Mouse (Mus musculus) myocyte (in vitro differentiated cells): Measurements from ENCODE around the gene Emc10. TPM values are rescaled to one million over a fixed set of nuclear protein-coding genes. Genes with fewer than 3 reads are reported as not detected.
A peak's percentile ranks its signal among the peaks of the same experiment; 100 is the strongest.

Experiments
- H3K27me3 ChIP-seq: one replicate; pipeline ENCODE4 v1.6.1; 2011; ENCODE audit not compliant: control insufficient read depth, insufficient read depth, insufficient read length
- H3K36me3 ChIP-seq: one replicate; pipeline ENCODE4 v1.6.1; 2011; ENCODE audit not compliant: control insufficient read depth, insufficient read depth
- H3K4me2 ChIP-seq: one replicate; pipeline ENCODE4 v1.6.1; 2011; ENCODE audit warnings: low read depth, control low read depth
- H3K4me3 ChIP-seq: one replicate; pipeline ENCODE4 v1.5.1; 2011; ENCODE audit warnings: mild to moderate bottlenecking, control low read depth, moderate library complexity
- H3K79me2 ChIP-seq: one replicate; pipeline ENCODE4 v1.6.1; 2011; ENCODE audit not compliant: control insufficient read depth, insufficient read depth
- H3ac ChIP-seq: one replicate; pipeline ENCODE4 v1.6.1; 2011; ENCODE audit not compliant: control insufficient read depth, insufficient read length
- CEBPB ChIP-seq: IDR thresholded peaks from 2 replicates; pipeline ENCODE4 v1.6.1; 2011; ENCODE audit warnings: mild to moderate bottlenecking, moderate library complexity; ENCODE audit not compliant: poor library complexity, insufficient read depth, severe bottlenecking
- E2F4 ChIP-seq: IDR thresholded peaks from one replicate; pipeline ENCODE4 v1.6.1; 2011; ENCODE audit warnings: mild to moderate bottlenecking, control low read depth, moderate library complexity; ENCODE audit not compliant: insufficient read depth
- MAX ChIP-seq: IDR thresholded peaks from one replicate; pipeline ENCODE4 v1.6.1; 2011; ENCODE audit warnings: low read depth, mild to moderate bottlenecking, control low read depth
- MYOD1 ChIP-seq, 3 experiments: IDR thresholded peaks; one replicate each; pipeline ENCODE4 v1.6.1; 2011; ENCODE audit warnings: control low read depth in 2 of 3, low read depth in 2 of 3, mild to moderate bottlenecking in 2 of 3, moderate library complexity in 1 of 3; ENCODE audit not compliant: insufficient read length in 2 of 3, control insufficient read depth in 1 of 3
- MYOG ChIP-seq, 3 experiments: IDR thresholded peaks; one replicate each; pipeline ENCODE4 v1.6.1; 2011; ENCODE audit warnings: control low read depth in 2 of 3, low read depth in 2 of 3, mild to moderate bottlenecking in 2 of 3; ENCODE audit not compliant: insufficient read length in 2 of 3, control insufficient read depth in 1 of 3, insufficient read depth in 1 of 3
- POLR2A ChIP-seq: IDR thresholded peaks from one replicate; pipeline ENCODE4 v1.6.1; 2011; ENCODE audit warnings: low read depth, mild to moderate bottlenecking, control low read depth, moderate library complexity; ENCODE audit not compliant: insufficient read length
- POLR2AphosphoS2 ChIP-seq: IDR thresholded peaks from one replicate; pipeline ENCODE4 v1.6.1; 2011; ENCODE audit warnings: low read depth, control low read depth; ENCODE audit not compliant: insufficient read length
- REST ChIP-seq: IDR thresholded peaks from one replicate; pipeline ENCODE4 v1.6.1; 2011; ENCODE audit warnings: mild to moderate bottlenecking, control low read depth, moderate library complexity; ENCODE audit not compliant: insufficient read depth, insufficient read length
- SRF ChIP-seq: IDR thresholded peaks from one replicate; pipeline ENCODE4 v1.6.1; 2011; ENCODE audit warnings: low read depth; ENCODE audit not compliant: control insufficient read depth, insufficient read length
- TCF12 ChIP-seq: IDR thresholded peaks from one replicate; pipeline ENCODE4 v1.6.1; 2011; ENCODE audit warnings: mild to moderate bottlenecking, control low read depth; ENCODE audit not compliant: poor library complexity, insufficient read depth, severe bottlenecking
- TCF3 ChIP-seq: IDR thresholded peaks from one replicate; pipeline ENCODE4 v1.6.1; 2011; ENCODE audit warnings: low read depth, control low read depth; ENCODE audit not compliant: insufficient read length
- USF1 ChIP-seq: IDR thresholded peaks from one replicate; pipeline ENCODE4 v1.6.1; 2011; ENCODE audit warnings: low read depth, mild to moderate bottlenecking, control low read depth, moderate library complexity
- polyA plus RNA-seq: library from polyadenylated mRNA; unstranded; fragments of >200 nt; fragmentation: generic; extraction: Trizol; gene quantifications from one replicate; pipeline ENCODE4 v1.2.1, GENCODE M21; 2012; ENCODE audit warnings: missing spikeins

Gene Emc10
- polyA plus RNA-seq, 1 experiment, result 98.2 TPM

DNA sequence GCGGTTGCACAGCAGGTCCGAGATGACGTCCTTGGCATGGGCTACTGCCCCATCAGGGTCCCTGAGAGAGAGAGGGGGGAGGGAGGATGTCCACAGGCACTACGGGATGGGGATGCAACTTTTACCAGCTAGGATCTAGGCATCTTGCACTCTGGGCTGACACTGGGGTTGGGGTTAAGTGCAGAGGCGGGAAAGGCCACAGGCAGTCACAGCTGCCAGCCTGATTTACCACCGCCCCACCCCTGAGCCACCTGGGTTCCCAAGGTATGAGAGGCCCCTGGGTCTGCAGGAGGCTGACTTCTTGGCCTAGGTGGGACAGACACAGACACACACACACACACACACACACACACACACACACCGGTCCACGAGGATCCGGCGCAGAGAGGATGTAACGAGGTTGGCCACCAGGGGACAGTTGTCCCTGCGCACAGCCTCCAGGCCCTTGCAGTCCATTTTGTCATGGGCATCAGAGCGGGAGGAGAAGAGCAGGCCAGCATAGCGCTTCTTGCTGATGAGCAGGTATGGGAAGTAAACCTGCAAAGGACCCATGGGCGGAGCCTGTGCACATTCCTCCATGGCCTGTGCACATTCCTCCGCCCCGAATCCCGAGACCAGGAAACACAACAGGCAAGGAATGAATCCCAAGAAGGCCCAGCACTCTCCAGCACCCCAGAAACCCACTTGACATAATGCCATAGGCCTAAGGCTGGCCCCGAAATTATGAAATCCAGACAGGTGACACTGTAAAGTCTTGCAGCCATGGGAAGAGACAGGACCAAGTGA lies 38.5 kb upstream of the Emc10 start:
- no peaks in the 10 kb centered on the region for H3K27me3 ChIP-seq
- no peak overlapping the region for H3ac ChIP-seq
- no peaks in the 10 kb centered on the region for H3K36me3 ChIP-seq
- TF ChIP-seq MYOG (IDR thresholded peaks at IDR 0.05; ENCODE audit: control insufficient read depth in 1 of 3, insufficient read depth in 1 of 3, insufficient read length in 2 of 3, low read depth in 2 of 3) (peak in 1 of 3 experiments; percentile 16), REST (no peak), MYOD1 (IDR thresholded peaks at IDR 0.05; ENCODE audit: control insufficient read depth in 1 of 3, insufficient read length in 2 of 3, low read depth in 2 of 3) (no peak)
- no peak overlapping the region for H3K4me3 ChIP-seq
- no peak overlapping the region for H3K4me2 ChIP-seq
- H3K79me2 ChIP-seq, result no peaks in the 10 kb centered on the region

- Histone ChIP-seq H3ac (no peak overlapping the region), H3K36me3 (no peaks in the 10 kb centered on the region), H3K79me2 (no peaks in the 10 kb centered on the region), H3K4me2 (no peak overlapping the region), H3K4me3 (no peak overlapping the region), H3K27me3 (no peaks in the 10 kb centered on the region)
- TF ChIP-seq REST (no peak), E2F4 (no peak), TCF3 (no peak), POLR2AphosphoS2 (no peak), MYOD1 (IDR thresholded peaks at IDR 0.05; ENCODE audit: control insufficient read depth in 1 of 3, insufficient read length in 2 of 3, low read depth in 2 of 3) (no peak), POLR2A (no peak), CEBPB (no peak), MAX (no peak), MYOG (IDR thresholded peaks at IDR 0.05; ENCODE audit: control insufficient read depth in 1 of 3, insufficient read depth in 1 of 3, insufficient read length in 2 of 3, low read depth in 2 of 3) (no peak), TCF12 (no peak)
Observed at GRCm38 (mm10) chr7:44534242-44534641, 37.9 kb upstream of the Emc10 start.

DNA sequence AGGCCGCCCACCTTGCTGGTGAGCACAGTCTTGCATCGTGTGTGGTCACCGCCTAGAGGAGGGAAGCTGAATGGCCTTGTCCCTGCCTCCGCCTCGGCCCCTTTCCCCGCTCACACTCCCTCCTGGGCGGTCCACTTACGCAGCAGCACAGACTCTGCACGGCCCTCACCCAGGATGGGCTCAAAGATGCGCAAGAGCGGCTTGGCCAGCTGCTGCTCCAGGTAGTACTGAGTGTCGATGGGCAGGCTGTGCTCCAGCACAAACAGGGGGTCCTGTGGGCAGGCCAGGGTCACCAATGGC lies 37.4 kb upstream of the Emc10 start:
- no peaks in the 10 kb centered on the region for H3K36me3 ChIP-seq
- H3K4me2 ChIP-seq, result no peak overlapping the region
- no peak overlapping the region for H3ac ChIP-seq
- no peak for TF ChIP-seq POLR2A
- H3K4me3 ChIP-seq, result no peak overlapping the region
- H3K79me2 ChIP-seq, result no peaks in the 10 kb centered on the region
- H3K27me3 ChIP-seq, result no peaks in the 10 kb centered on the region

- no peaks in the 10 kb centered on the region for H3K36me3 ChIP-seq
- TF ChIP-seq CEBPB (no peak), POLR2A (no peak), MYOG (IDR thresholded peaks at IDR 0.05; ENCODE audit: control insufficient read depth in 1 of 3, insufficient read depth in 1 of 3, insufficient read length in 2 of 3, low read depth in 2 of 3) (no peak), MAX (no peak), POLR2AphosphoS2 (no peak), SRF (no peak), REST (no peak), MYOD1 (IDR thresholded peaks at IDR 0.05; ENCODE audit: control insufficient read depth in 1 of 3, insufficient read length in 2 of 3, low read depth in 2 of 3) (no peak), E2F4 (no peak), USF1 (no peak), TCF3 (no peak), TCF12 (no peak)
- H3K79me2 ChIP-seq, result no peaks in the 10 kb centered on the region
- H3K27me3 ChIP-seq, result no peaks in the 10 kb centered on the region
- no peak overlapping the region for H3K4me3 ChIP-seq
- H3ac ChIP-seq, result no peak overlapping the region
- no peak overlapping the region for H3K4me2 ChIP-seq
Observed at GRCm38 (mm10) chr7:44532918-44533745, 36.8 kb upstream of the Emc10 start.

- Histone ChIP-seq H3ac (no peak within 1 kb of the TSS), H3K79me2 (no peaks in the 10 kb centered on the region), H3K4me2 (no peak within 1 kb of the TSS), H3K36me3 (no peaks in the 10 kb centered on the region), H3K4me3 (no peak within 1 kb of the TSS), H3K27me3 (no peaks in the 10 kb centered on the region)
- no peak for TF ChIP-seq REST
Observed at GRCm38 (mm10) chr7:44531946-44532732, 35.8 kb upstream of the Emc10 start, which contains the start of gene Spib. Gene Spib, minus strand, starts transcription at chr7:44532071.
